Mouse (Mus musculus): ENCODE results near the gene Heatr9.

DNA sequence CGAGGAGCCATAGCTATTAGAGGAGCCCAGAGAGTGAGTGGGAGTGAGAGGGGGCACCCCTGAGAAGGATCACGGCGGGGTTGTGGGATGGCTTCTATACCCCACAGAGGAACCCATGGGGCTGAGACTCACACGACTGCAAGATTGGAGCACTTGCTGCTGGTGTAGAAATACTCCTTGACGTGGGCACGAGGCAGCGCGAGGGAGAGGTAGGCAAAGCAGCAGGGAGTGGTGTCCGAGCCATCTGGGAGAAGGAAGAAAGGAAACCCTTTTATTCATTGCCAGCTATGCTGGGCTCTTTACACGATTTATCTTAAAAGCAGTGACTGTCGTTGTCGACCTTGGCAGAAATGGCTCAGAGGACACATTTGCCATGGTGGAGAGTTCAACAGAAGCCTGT, 7.0 kb upstream of the Heatr9 start:
- TF ChIP-seq CTCF (IDR thresholded peaks at IDR 0.05; ENCODE audit: low read depth, low read length): no peak
- no peak for TF ChIP-seq POLR2A (IDR thresholded peaks at IDR 0.05; ENCODE audit: extremely low read depth, insufficient read depth, low read length)

Data from liver, adult 2 months (tissue).